Mouse (Mus musculus) adrenal gland, adult 8-10 months (tissue): ENCODE measurements at regions not wholly inside any gene's neighbourhood (a gene's known extent, or its start where the extent isn't known, plus 50 kb on each side); places are given as distances from the start of the nearest gene placed in this dataset.

Experiments
- DNase-seq: peaks from one replicate; pipeline ENCODE4 v3.0.0; 2022

DNA sequence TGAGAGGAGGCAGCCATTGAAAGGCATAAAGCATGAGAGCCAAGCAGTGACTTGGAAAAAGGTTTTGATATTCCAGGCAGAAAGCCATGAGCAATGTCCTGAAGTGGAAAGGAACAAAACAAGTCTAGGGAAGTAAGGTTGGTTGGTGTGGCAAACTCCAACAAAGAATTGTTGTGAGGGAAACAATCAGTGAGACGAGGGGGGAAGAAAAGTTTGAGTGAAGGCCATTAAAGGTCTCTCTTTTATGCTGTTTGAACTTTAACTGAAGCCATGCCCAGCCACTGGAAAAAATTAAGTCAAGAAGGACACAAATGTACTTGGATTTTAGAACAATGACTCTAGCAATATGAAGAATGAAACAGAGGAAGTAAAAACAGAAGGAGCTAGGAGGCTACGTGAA is 680.0 kb downstream of the Ttll7 start:
- DNase-seq: no peak

DNA sequence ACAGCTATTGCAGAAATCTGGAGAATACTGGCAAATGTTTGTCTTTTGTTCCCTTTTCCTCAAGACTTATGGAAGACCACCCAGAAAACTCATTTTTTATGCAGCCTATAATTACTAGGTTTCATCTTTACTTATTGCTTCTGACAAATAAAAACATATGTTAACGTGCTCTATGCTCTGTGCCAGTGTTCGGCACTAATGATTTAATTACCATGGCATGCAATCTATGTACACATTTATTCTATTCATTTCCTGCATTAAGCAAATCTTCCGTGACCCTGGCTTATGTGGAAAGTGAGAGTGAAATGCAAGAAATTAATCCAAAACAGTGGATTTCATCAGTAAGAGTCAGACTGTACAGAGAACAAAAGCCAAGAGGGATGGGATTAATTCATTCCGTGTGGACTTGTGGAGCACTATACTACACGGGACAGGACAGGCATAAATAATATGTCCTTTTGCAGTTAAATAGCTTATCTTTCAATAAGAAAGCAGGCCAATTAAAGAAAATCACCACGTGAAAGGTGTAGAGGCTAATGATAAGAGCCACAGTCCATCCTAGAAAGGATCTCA is 679.5 kb downstream of the Ttll7 start:
- no peak for DNase-seq
